Mouse (Mus musculus) stomach, postnatal 0 days (tissue): ENCODE results near the gene Dlg2.

ENCODE experiments used
- CTCF ChIP-seq: IDR thresholded peaks from 2 replicates; pipeline ENCODE4 v1.5.1; 2016; ENCODE audit warnings: antibody characterized with exemption, low read depth, mild to moderate bottlenecking, moderate library complexity
- EP300 ChIP-seq: optimal IDR thresholded peaks from 2 replicates; pipeline ENCODE3; 2016; ENCODE audit warnings: antibody characterized with exemption

DNA sequence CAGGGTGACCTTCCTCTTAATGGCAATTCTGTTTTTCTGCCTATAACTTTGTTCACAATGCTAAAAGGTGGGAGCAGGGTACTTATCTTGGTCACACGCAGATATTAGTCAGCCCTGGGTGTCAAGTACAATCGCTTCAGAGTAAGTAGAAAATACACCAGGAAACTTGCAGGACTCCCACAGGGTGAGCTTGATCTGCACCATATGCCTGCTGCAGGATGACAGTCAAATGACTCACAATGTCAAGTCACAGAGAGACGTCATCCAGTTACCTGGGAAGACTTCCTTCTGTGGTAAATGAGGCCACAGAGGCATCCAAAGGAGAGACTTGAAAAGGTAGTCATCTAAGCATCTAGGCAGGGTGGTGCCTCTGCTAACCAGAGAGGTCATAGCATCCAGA, 1721.1 kb downstream of the Dlg2 start:
- no peak for TF ChIP-seq CTCF
- no peak for TF ChIP-seq EP300
